Mouse (Mus musculus): ENCODE results near the gene Apoh.

Apoh gene

DNA sequence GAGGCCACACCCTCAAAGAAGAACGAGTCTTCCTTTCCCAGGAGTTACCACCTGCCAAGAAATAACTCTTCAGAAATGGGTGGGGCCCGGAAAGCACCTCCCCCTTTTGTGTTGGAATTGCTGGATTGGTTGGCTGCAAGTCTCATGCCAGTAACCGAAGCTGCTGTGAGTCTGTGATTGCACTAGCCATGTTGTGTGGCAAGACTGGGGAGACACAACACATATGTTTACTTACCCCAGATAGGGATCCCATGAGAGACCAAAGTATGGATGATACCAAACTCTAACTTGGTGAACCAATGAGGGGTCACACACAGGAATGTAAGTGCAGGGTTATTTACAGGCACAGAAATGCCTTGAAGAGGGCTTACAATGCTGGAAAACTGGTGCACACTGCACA, 39.5 kb downstream of the Apoh start:
- no peak for DNase-seq (ENCODE audit: extremely low spot score)

- DNase-seq (ENCODE audit: extremely low spot score), result peak; percentile 7
Measured at GRCm38 (mm10) chr11:108384920-108385665, 41.9 kb downstream of the Apoh start.

GRCm38 (mm10) chr11:108385666-108386024, 42.5 kb downstream of the Apoh start:
- no peak for DNase-seq (ENCODE audit: extremely low spot score)

DNA sequence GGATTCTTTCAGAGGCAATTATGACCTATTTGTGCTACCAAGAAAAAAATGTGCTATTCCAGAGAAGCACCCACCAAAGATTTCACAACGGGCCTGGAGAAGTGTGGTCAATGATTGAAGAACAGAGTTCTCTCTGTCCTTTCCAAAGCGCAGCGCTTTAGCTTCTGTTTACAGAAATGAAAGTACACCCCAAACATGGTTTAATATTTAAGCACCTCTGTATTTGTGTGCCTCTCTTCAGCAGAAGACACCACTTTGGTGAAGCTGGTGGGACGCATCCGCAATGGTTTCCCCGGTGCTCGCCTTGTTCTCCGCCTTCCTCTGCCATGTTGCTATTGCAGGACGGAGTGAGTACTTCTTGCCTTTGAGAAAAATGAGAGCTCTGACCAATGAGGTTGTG, 51.9 kb downstream of the Apoh start:
- DNase-seq (ENCODE audit: extremely low spot score), result no peak

DNA sequence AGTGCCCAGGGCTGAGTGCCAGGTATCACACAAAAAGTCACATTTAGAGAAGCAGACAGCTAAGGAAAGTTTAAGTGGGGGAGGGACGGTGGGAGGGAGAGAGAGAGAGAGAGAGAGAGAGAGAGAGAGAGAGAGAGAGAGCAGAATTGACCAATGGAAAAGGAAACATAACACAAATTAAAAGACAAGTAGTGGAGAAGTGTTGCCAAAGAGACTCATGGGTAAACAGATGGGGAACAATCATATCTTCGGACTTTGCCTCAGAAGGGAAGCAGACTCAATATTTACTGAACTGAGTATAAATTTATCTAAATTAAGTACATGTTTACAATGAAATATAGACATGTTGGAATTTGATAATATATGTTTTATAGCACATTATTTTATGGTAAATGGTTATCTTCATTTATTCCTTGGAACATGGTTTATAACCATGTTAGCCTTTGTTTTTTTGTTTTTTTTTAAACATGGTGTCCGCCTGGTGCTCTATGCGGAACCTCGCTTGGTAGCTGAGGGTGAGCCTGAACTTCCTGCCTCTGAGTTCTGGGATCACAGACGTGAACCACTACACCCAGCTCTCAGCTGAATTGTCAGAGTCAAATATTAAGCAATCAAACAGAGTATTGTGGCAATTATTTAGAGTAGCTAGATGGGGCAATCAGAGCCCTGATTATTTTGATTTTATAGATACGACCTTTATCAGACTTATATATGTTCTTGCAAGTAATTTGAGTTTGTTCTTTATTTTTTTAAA, 53.1 kb downstream of the Apoh start:
- no peak for DNase-seq (ENCODE audit: extremely low spot score)

DNA sequence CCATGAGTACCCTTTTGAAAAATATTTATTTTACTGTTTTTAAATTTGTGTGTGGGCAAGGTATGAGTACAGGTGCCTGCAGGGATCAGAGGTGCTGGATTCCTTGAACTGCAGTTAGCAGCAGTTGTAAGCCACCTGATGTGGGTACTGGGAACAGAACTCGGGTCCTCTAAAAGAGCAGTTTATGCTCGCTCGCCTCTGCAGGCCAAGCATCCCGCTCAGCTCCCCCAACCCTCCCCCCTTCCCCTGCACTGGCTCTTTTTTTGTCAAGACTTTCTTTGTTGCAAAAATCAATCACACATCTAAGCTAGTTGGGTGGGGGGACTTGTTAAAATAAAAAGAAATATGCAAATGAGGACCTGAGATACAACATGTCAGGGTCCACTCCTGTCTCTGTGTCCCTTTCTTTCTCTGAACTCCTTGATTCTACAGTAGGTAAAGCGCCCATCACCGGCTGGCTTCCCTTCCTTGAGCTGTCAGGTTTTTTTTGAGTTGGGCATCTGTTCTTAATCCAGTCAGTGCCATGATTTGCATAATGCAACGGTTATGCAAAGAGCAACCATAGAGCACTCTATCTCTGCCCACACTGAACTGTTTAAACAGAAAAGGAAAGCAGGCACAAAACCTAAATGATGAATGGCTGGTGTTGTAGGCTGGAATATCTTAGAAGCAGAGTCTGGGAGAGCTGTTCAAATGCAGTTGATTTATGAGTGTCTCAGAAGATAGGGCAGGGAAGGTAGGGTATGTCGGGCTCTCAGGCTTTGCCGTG, 66.9 kb downstream of the Apoh start:
- no peak for DNase-seq (ENCODE audit: extremely low spot score)

- DNase-seq (ENCODE audit: extremely low spot score), result no peak
Measured at GRCm38 (mm10) chr11:108416360-108416759, 73.2 kb downstream of the Apoh start.

- DNase-seq (ENCODE audit: extremely low spot score), result peak; percentile 42
Measured at GRCm38 (mm10) chr11:108418540-108418939, 75.4 kb downstream of the Apoh start.

DNA sequence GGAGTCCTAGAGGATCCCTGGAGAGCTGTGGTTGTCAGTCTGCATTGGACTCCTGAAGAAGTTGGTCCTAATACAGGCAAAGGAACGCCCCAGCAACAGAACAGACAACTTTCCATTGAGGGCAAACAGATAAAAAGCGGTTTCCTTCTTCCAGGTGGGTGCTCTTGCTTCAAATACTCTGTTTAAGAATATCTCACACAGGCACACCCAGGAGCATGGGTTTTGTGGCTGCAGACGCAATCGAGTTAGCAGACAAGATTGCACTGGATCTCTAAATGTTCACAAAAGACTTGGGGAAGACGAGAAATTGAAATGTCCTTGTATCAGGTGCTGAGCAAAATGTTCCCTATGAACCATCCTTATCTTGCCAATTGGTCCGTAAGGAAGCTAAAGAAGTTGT, 76.1 kb downstream of the Apoh start:
- no peak for DNase-seq (ENCODE audit: extremely low spot score)

DNA sequence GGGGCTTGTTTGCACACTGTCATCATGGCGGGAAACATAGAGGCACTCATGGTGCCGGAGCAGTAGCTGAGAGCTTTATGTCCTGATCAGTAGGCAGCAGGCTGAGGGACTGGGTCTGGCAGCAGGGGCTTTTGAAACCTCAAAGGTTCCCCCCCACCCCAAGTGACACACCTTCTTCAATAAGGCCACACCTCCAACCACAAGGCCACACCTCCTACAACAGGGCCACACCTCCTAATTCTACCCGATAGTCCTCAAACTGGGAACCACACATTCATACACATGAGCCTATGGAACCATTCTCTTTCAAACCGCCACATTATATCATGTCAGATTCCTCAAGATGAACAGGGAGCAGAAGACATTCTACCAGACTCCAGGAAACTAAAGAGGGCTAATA, 77.6 kb downstream of the Apoh start:
- no peak for DNase-seq (ENCODE audit: extremely low spot score)

- no peak for DNase-seq (ENCODE audit: extremely low spot score)
Measured at GRCm38 (mm10) chr11:108423221-108423620, 80.1 kb downstream of the Apoh start.

DNA sequence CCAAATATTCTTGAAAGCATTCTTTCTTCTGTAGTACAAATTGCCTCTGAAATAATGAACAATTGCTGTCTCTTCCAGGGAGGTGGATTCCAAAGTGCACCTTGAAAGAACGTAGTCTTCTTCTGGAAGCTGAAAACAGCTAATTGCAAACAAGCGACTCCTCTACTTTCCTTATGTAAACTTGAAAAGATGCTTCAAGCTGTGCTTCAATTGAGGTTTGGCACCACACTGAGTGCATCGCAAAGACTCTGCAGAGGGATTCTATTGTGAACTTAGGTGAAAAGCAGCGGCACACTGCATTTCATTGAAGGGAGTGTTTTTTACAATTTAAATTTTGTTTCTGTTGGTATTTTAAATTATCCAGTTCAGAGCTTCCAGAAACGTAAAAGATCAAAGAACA, 81.0 kb downstream of the Apoh start:
- no peak for DNase-seq (ENCODE audit: extremely low spot score)

DNA sequence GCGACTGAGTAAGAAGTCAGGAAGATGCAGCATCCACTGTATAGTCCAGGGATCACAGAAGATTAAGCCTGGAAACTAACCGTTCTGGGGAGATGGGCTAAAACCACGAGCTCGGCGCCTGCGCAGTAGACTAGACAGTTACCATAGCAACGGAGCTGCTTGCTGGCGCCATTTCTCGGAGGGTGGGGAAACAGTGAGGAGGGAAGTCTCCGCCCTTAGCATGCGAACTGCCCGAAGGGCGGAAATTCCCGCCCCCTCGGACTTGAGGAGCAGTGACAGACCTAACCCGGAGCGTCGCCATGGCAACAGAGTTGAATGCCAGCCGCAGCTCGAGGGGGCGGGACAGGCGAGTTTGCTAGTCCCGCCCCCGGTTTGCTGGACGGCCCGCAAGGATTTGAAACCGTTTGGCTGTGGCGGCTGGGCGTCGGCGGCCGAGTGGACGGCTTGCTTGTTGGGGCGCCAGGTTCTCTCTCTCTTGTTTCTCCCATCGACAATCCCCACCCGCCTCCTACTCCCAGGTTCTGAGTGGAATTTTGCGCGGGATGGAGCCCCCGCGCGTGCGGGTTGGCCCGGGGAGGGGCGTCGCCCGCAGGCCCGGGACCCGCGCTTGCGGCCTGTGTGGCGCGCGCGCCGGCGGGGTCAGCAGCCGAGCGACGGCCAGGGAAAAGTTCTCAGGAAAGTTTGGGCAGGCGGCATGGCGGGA, 81.9 kb downstream of the Apoh start, which contains the start of gene Cep112:
Gene Cep112 (plus strand): TSS at position 304 of the 703 bp plus-strand sequence.
- peak; percentile 96 for DNase-seq (ENCODE audit: extremely low spot score)

DNA sequence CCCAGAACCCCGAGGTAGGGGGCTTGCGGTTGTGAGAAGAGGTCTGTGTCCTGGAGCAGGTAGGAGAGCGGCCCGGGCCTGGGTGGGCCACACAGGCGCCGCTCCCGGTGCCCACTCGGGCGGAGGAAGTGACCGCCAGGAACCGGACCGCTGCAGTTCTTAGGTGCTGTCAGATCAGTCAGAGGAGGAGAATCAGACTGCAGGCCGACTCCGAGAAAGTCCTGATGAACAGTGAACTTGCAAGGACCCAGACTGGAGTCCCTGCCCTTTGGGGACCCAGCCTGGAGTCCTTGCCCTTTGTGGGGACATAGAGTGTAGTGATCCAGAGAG, 82.4 kb downstream of the Apoh start:
- DNase-seq (ENCODE audit: extremely low spot score), result no peak

DNA sequence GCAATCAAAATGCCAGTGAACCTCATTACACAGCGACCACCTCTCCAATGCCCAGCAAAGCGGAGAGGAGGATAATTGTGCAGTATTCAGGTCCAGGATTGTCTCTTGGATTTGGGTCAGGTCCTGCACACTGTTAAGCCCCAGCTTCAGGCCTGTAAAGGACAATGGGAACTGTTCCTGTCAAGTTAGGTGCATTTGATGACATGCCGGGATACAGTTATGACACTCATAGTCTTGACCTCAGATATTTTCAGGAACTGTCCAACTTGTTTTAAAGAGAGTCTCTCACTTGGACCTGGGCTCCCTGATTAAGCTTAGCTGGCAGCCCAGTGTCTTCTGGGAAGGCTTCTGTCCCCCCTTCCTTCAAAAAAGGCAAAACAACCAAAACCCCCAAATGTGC, 82.9 kb downstream of the Apoh start:
- DNase-seq (ENCODE audit: extremely low spot score), result no peak

DNA sequence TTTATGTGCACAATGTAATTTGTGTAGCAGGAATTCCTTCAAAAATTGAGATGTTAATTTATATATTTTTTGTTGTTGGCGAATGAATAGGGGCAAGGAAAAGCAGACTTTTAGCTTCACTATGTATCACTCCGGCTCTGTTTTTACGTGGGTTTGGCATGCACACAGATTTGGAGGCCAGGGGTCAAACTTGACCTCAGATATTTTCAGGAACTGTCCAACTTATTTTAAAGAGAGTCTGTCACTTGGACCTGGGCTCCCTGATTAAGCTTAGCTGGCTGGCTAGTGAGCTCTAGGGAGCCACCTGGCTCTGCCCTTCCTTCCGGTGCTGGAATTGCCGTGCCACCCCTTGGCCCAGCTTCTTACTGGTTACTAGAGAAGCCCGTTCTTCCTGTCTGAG, 84.0 kb downstream of the Apoh start:
- no peak for DNase-seq (ENCODE audit: extremely low spot score)

GRCm38 (mm10) chr11:108429076-108429475, 85.9 kb downstream of the Apoh start:
- DNase-seq (ENCODE audit: extremely low spot score), result no peak

DNA sequence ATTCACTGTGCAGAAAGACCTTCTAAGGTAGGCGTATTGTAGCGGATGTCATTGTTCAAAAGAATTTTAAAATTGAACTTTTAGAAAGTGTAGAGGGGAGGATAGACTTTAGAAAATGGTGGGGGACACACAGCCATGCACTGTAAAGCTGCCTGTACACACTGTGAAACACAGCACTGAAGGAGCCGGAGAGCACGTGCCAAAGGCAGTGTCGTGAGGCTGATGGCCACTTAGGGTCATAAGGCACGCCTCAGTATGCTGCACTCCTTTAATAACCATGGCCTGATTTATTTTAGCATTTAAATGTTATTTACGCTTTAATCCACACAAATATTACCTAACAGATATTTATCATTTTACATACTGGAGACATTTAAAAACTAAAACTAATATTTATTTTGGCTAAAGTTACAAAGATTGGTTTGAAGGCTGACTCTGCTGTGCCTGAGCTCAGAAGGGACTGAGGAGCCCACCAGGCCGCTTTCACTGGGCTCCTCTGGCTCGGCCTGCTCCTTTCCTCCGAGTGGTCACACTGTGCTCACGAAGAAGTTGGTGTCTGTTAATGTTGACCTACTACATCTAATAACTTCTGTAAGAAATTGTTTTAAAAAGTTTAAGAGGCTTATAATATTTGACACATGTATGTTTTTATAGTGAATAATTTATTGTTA, 100.9 kb downstream of the Apoh start:
- no peak for DNase-seq (ENCODE audit: extremely low spot score)

DNA sequence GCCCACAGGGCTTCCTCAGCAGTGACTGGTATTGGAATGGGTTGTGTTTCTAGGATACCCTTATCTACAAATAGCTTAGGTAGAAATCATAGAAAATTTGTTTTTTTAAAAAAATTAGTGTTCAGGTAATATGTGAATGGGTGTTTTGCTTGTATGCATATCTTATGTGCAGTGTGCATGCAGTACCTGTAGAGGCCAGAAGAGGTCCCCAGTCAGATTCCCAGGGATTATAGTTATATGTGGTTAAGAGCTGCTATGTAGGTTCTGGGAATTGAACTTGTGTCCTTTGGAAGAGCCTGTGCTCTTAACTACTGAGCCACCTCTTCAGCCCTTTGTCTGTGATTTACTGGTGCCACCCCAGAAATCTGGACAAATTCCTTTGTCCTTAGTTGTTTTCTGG, 104.0 kb downstream of the Apoh start:
- peak; percentile 20 for DNase-seq (ENCODE audit: extremely low spot score)

- peak; percentile 69 for DNase-seq (ENCODE audit: extremely low spot score)
Measured at GRCm38 (mm10) chr11:108449811-108450210, 106.7 kb downstream of the Apoh start.

GRCm38 (mm10) chr11:108459599-108459998, 116.4 kb downstream of the Apoh start:
- DNase-seq (ENCODE audit: extremely low spot score), result no peak

Data from embryo, embryonic 9.5 days (tissue).